Mouse (Mus musculus): Measurements from ENCODE around the gene Nin. TPM values are rescaled to one million over a fixed set of nuclear protein-coding genes. Genes with fewer than 3 reads are reported as not detected.

Nin gene
- 10.7 and 14.8 TPM in 2 replicates for polyA plus RNA-seq (2012; ENCODE audit: low replicate concordance)

DNA sequence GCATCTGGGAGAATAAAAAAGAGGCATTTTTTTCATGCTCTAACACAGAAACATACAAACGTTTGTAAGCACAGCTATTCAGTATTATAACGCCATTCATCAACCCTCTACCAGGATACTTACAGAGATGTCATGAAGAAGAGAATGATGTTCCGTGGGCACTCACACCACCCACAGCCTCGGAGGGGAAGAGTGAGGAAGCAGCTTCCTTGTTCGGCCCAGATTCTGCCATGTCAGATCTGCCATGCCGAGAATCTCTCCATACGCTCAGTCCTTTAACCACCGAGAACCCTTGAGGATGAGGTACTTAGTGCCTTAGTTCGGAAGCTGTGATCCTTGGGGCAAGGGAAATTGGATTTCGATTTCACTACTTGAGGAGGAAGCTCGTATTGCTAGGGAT, at the start of gene Nin:
Nin (minus strand) TSS at position 367 of the 400 bp plus-strand sequence.

DNA sequence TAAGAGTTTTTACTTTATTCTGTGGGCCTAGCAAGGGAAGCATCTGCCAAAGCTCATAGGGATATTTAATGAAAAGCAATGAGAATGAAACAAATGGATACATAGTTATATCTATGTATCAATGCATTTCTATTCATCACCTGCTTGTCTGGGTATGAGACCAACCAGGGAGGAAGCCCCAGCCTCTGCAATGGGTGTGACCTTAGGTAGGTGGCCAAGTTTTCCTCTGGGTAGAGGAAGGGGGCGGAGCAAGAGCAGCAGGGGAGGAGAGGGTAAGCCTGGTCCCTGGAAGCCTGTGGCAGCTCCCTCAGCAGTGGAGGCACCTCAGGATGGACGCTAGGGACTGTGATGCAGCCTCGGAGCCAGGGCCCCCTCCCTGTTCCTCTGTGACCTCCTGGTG, 40.3 kb upstream of the Nin start, which contains the start of gene Abhd12b:
Abhd12b (plus strand) TSS at position 301 of the 400 bp plus-strand sequence.

GRCm38 (mm10) chr12:69986786-69987497, 126.6 kb downstream of the Nin start, which contains the start of gene Sav1:
Sav1 (minus strand) TSS chr12:69987002.

Other genes with a start within 250 kb of the Nin start
- 0.88 and 1.2 TPM in 2 replicates for gene Atl1, start 221.1 kb downstream of the Nin start, polyA plus RNA-seq (2012; ENCODE audit: low replicate concordance)
- gene Map4k5, start 220.5 kb downstream of the Nin start, polyA plus RNA-seq (2012; ENCODE audit: low replicate concordance): 7.0 and 7.5 TPM in 2 replicates
- 17.0 and 32.1 TPM in 2 replicates for gene Sav1, start 126.7 kb downstream of the Nin start, polyA plus RNA-seq (2012; ENCODE audit: low replicate concordance)
- not detected in 2 replicates for gene Abhd12b, start 40.4 kb upstream of the Nin start, polyA plus RNA-seq (2012; ENCODE audit: low replicate concordance)
- gene Pygl, start 117.8 kb upstream of the Nin start, polyA plus RNA-seq (2012; ENCODE audit: low replicate concordance): 2.0 and 3.6 TPM in 2 replicates
- 0.15 TPM in 1 of 2 replicates, not detected in the other for gene Trim9, start 233.9 kb upstream of the Nin start, polyA plus RNA-seq (2012; ENCODE audit: low replicate concordance)